Mouse (Mus musculus) testis, adult 2 months (tissue): ENCODE measurements around the gene Mcm9.

Source experiments
- CTCF ChIP-seq: fragments of 200-500 bp; IDR thresholded peaks from 2 replicates; pipeline ENCODE4 v1.5.1; 2012; ENCODE audit warnings: low read depth, mild to moderate bottlenecking, inconsistent platforms, low read length, moderate library complexity; ENCODE audit not compliant: control insufficient read depth, insufficient read depth, insufficient replicate concordance
- POLR2A ChIP-seq: fragments of 200-500 bp; IDR thresholded peaks from 2 replicates; pipeline ENCODE4 v1.6.1; 2012; ENCODE audit warnings: low read depth, mild to moderate bottlenecking, inconsistent platforms, low read length, moderate library complexity; ENCODE audit not compliant: control insufficient read depth

DNA sequence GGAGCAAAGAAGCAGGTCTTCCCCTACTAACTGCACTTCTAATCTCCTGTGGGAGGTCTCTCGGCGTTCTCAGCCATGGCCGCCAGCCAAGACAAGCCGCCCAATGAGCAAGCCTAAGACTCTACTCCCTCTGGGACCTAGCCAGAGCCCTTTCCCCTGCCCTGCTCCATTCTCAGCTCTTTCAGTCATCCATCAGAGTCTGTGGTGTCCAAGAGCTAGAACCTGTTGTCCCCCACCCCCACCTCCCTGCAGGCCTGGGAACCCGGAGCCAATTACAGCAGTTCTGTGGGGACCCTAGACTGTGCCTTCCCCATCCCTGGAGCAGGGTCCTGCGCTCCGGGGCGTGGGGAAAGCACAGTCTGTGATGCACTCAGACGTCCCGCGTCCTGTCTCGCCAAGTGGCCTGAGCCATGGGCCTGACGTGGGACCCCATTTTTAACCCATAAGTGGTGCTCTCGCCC lies 49.6 kb downstream of the Mcm9 start:
- TF ChIP-seq CTCF (no peak), POLR2A (peak; percentile 39; the same call in 1 of the 2 replicates)
